Mouse (Mus musculus) limb, embryonic 13.5 days (tissue): ENCODE data around the gene Rho. TPM values are rescaled to one million over a fixed set of nuclear protein-coding genes. Genes with fewer than 3 reads are reported as not detected.

Experiments
- ATAC-seq: fragments of 200-750 bp; cut with Nextera tagmentation; 2 replicates; pipeline ENCODE4 v1.8.0; 2017; ENCODE audit warnings: low read depth, moderate number of reproducible peaks, moderate TSS enrichment; ENCODE audit not compliant: low FRiP score
- H3K27ac ChIP-seq: fragments of 300-500 bp; sonication (generic); 2 replicates; pipeline ENCODE4 v1.5.1; 2015; ENCODE audit warnings: inconsistent platforms, mild to moderate bottlenecking, moderate library complexity
- H3K27me3 ChIP-seq: fragments of 300-500 bp; sonication (generic); 2 replicates; pipeline ENCODE4 v1.6.1; 2015; ENCODE audit warnings: mild to moderate bottlenecking, inconsistent platforms
- H3K36me3 ChIP-seq: fragments of 300-500 bp; sonication (generic); 2 replicates; pipeline ENCODE4 v1.6.1; 2015; ENCODE audit warnings: inconsistent platforms, mild to moderate bottlenecking, moderate library complexity
- H3K4me1 ChIP-seq: fragments of 300-500 bp; sonication (generic); 2 replicates; pipeline ENCODE4 v1.6.1; 2015; ENCODE audit warnings: inconsistent platforms
- H3K4me2 ChIP-seq: fragments of 300-500 bp; sonication (generic); replicated peaks from 2 replicates; pipeline ENCODE4 v1.6.1; 2015; ENCODE audit warnings: inconsistent platforms, mild to moderate bottlenecking, moderate library complexity
- H3K4me3 ChIP-seq: fragments of 300-500 bp; sonication (generic); 2 replicates; pipeline ENCODE4 v1.5.1; 2015; ENCODE audit warnings: moderate library complexity, mild to moderate bottlenecking, inconsistent platforms
- H3K9ac ChIP-seq: fragments of 300-500 bp; sonication (generic); 2 replicates; pipeline ENCODE4 v1.6.1; 2015; ENCODE audit warnings: mild to moderate bottlenecking, inconsistent platforms
- H3K9me3 ChIP-seq: fragments of 300-500 bp; sonication (generic); 2 replicates; pipeline ENCODE4 v1.6.1; 2016; ENCODE audit warnings: inconsistent platforms
- WGBS: fragments of 180-500 bp; shearing (Covaris S2); methylation state at CpG from one replicate; pipeline ENCODE4 v1.1.7; 2015; 5-methylcytosine and 5-hydroxymethylcytosine counted together
- polyA plus RNA-seq: library from polyadenylated mRNA; unstranded; fragments of >200 nt; fragmentation: Nextera tagmentation; extraction: Ambion mirVana; gene quantifications from 2 replicates; pipeline ENCODE4 v1.2.1, GENCODE M21; 2015

Gene Rho
- polyA plus RNA-seq, 1 experiment from 2014 or later = 0.20 TPM

- no peak overlapping the region for H3K27ac ChIP-seq
- 0 out of 2 replicates have a peak, but pooled peaks cover 4% of the 10 kb centered on the region for H3K36me3 ChIP-seq
- no peak overlapping the region for H3K4me2 ChIP-seq
Measured at GRCm38 (mm10) chr6:115971273-115972060, 39.9 kb downstream of the Rho start.

GRCm38 (mm10) chr6:115972083-115972764, 40.7 kb downstream of the Rho start:
- Histone ChIP-seq H3K4me1 (peaks cover 51% of the 10 kb centered on the region), H3K4me3 (no peak overlapping the region), H3K9ac (no peak overlapping the region), H3K9me3 (no peaks in the 10 kb centered on the region), H3K27me3 (peaks cover 4% of the 10 kb centered on the region; the same call in 1 of the 2 replicates), H3K27ac (no peak overlapping the region), H3K36me3 (no peaks in the 10 kb centered on the region), H3K4me2 (no peak overlapping the region)
- WGBS = 82% methylated on average over 7 of the region's 7 CpGs
- no peak for ATAC-seq

More at GRCm38 (mm10) chr6:115971273-115972060, 39.9 kb downstream of the Rho start:
- Histone ChIP-seq H3K4me1 (peaks cover 51% of the 10 kb centered on the region), H3K9me3 (no peaks in the 10 kb centered on the region), H3K4me3 (no peak overlapping the region), H3K9ac (peak overlapping the region; percentile 13), H3K27me3 (peaks cover 4% of the 10 kb centered on the region; the same call in 1 of the 2 replicates)
- 27% methylated on average over 13 of the region's 13 CpGs for WGBS
- ATAC-seq = peak; percentile 38; the same call in 1 of the 2 replicates

GRCm38 (mm10) chr6:115973139-115973875, 41.8 kb downstream of the Rho start:
- H3K9me3 ChIP-seq = no peaks in the 10 kb centered on the region
- 84% methylated on average over 15 of the region's 15 CpGs for WGBS
- no peak overlapping the region for H3K4me2 ChIP-seq
- peaks cover 4% of the 10 kb centered on the region; the same call in 1 of the 2 replicates for H3K27me3 ChIP-seq
- H3K36me3 ChIP-seq = no peaks in the 10 kb centered on the region
- no peak overlapping the region for H3K27ac ChIP-seq
- ATAC-seq = no peak
- no peak overlapping the region for H3K4me3 ChIP-seq
- peaks cover 49% of the 10 kb centered on the region for H3K4me1 ChIP-seq
- no peak overlapping the region for H3K9ac ChIP-seq

GRCm38 (mm10) chr6:115973881-115974662, 42.5 kb downstream of the Rho start:
- H3K4me2 ChIP-seq = no peak overlapping the region
- peaks cover 4% of the 10 kb centered on the region; the same call in 1 of the 2 replicates for H3K27me3 ChIP-seq
- H3K36me3 ChIP-seq = no peaks in the 10 kb centered on the region
- peak overlapping the region; percentile 19; the same call in 1 of the 2 replicates for H3K9ac ChIP-seq
- ATAC-seq = no peak
- H3K9me3 ChIP-seq = no peaks in the 10 kb centered on the region
- H3K4me3 ChIP-seq = no peak overlapping the region
- H3K27ac ChIP-seq = no peak overlapping the region
- WGBS = 70% methylated on average over 16 of the region's 16 CpGs
- peaks cover 45% of the 10 kb centered on the region for H3K4me1 ChIP-seq

- no peaks in the 10 kb centered on the region for H3K36me3 ChIP-seq
- H3K4me1 ChIP-seq = peaks cover 35% of the 10 kb centered on the region
- H3K27me3 ChIP-seq = peaks cover 4% of the 10 kb centered on the region; the same call in 1 of the 2 replicates
- no peak overlapping the region for H3K27ac ChIP-seq
- no peak overlapping the region for H3K9ac ChIP-seq
- ATAC-seq = no peak
- 85% methylated on average over 8 of the region's 8 CpGs for WGBS
- H3K4me2 ChIP-seq = no peak overlapping the region
- no peaks in the 10 kb centered on the region for H3K9me3 ChIP-seq
- no peak overlapping the region for H3K4me3 ChIP-seq
Measured at GRCm38 (mm10) chr6:115975606-115976005, 44.1 kb downstream of the Rho start.

GRCm38 (mm10) chr6:115977810-115978209, 46.3 kb downstream of the Rho start:
- Histone ChIP-seq H3K27me3 (peaks cover 4% of the 10 kb centered on the region; the same call in 1 of the 2 replicates), H3K27ac (no peak overlapping the region), H3K4me1 (peaks cover 20% of the 10 kb centered on the region), H3K4me2 (no peak overlapping the region), H3K9ac (no peak overlapping the region), H3K4me3 (no peak overlapping the region), H3K36me3 (no peaks in the 10 kb centered on the region), H3K9me3 (no peaks in the 10 kb centered on the region)
- WGBS = 82% methylated on average over 15 of the region's 15 CpGs
- no peak for ATAC-seq

GRCm38 (mm10) chr6:115978596-115978995, 47.0 kb downstream of the Rho start:
- peaks cover 24% of the 10 kb centered on the region for H3K4me1 ChIP-seq
- no peak overlapping the region for H3K27ac ChIP-seq
- no peak overlapping the region for H3K9ac ChIP-seq
- no peaks in the 10 kb centered on the region for H3K9me3 ChIP-seq
- ATAC-seq = no peak
- H3K4me3 ChIP-seq = no peak overlapping the region
- H3K36me3 ChIP-seq = no peaks in the 10 kb centered on the region
- H3K27me3 ChIP-seq = peaks cover 4% of the 10 kb centered on the region; the same call in 1 of the 2 replicates
- H3K4me2 ChIP-seq = no peak overlapping the region
- 62% methylated on average over 8 of the region's 8 CpGs for WGBS

DNA sequence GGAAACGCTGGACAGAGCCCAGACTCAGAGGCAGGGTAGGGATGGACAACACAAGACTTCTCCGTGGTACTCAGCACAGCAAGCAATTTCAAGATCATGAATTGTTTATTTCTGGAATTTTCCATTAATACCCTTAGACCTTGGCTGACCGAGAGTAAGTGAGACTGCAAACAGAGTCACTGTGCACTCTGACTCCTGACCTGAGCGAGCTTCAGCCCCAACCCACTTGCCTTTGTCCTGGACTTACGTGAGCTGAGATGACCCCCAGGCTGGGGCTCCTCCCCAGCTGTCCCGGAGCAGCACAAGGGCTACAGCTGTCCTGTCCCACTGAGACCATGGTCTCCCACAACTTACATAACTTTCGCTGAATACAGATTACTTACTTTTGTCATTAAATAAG, 51.3 kb downstream of the Rho start:
- no peak overlapping the region for H3K27ac ChIP-seq

DNA sequence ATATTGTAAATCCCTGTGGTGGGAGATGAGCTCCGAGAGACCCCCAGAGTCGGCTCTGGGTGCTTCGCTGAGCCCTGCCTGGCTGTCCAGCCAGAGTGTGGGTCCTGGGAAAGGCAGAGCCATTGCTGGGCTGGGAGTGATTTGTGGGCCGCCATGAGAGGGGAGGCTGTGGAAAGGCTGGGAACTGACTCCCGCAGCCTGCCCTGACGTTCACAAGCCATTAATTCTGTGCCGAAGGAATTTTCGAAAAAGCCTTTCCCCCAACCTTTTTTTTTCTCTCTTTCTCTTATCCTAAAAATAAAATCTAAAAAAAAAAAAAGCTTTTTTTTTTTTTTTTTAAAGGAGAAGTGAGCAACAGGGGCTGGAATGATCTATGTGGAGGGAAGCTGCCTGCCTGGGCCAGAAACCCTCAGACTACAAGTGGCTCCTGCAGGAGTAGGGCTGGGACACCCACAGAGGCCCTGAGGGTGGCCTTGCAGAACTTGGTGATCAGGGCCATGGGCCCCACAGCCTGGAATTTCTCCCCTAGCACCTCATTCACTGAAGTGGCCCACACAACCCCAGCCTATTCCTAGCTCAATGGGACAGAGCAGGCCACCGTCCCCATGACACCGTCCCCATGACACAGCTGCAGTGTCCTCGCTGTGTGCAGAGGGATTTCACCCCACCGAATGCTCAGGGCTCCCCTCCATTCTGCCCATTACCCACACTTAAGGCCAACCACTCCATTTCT, 51.9 kb downstream of the Rho start:
- Histone ChIP-seq H3K9ac (0 out of 2 replicates have a peak overlapping the region, but pooled peaks have one; percentile 0), H3K4me1 (peaks cover 50% of the 10 kb centered on the region), H3K4me3 (no peak overlapping the region), H3K36me3 (no peaks in the 10 kb centered on the region), H3K27me3 (peaks cover 4% of the 10 kb centered on the region; the same call in 1 of the 2 replicates), H3K4me2 (no peak overlapping the region), H3K9me3 (no peaks in the 10 kb centered on the region), H3K27ac (no peak overlapping the region)
- no peak for ATAC-seq
- 39% methylated on average over 12 of the region's 12 CpGs for WGBS

More for the DNA sequence above, 51.3 kb downstream of the Rho start:
- ATAC-seq = no peak
- Histone ChIP-seq H3K4me2 (no peak overlapping the region), H3K27me3 (peaks cover 1% of the 10 kb centered on the region; the same call in 1 of the 2 replicates), H3K4me1 (peaks cover 50% of the 10 kb centered on the region), H3K4me3 (no peak overlapping the region), H3K36me3 (no peaks in the 10 kb centered on the region), H3K9ac (no peak overlapping the region), H3K9me3 (no peaks in the 10 kb centered on the region)
- 62% methylated on average over 7 of the region's 7 CpGs for WGBS

- ATAC-seq = no peak
- H3K4me1 ChIP-seq = peaks cover 50% of the 10 kb centered on the region
- peak overlapping the region; percentile 39; the same call in 1 of the 2 replicates for H3K4me2 ChIP-seq
- WGBS = 81% methylated on average over 7 of the region's 7 CpGs
- H3K4me3 ChIP-seq = no peak overlapping the region
- H3K27me3 ChIP-seq = peaks cover 13% of the 10 kb centered on the region; the same call in 1 of the 2 replicates
- H3K27ac ChIP-seq = no peak overlapping the region
- H3K9me3 ChIP-seq = no peaks in the 10 kb centered on the region
- H3K9ac ChIP-seq = no peak overlapping the region
- no peaks in the 10 kb centered on the region for H3K36me3 ChIP-seq
Measured at GRCm38 (mm10) chr6:115984580-115984979, 53.0 kb downstream of the Rho start.
